Comparison of ENCODE assay signal across 31 mouse cellular contexts in genomic region chr11:41467330-41467729, GRCm38 (mm10).
"Had no signal": no experiment of that assay in that cellular context is flagged by ENCODE, and none has a peak within 500 bp of the region (broad histone marks: within the 10 kb centered on the region; RNA-seq: fewer than 3 reads in every experiment).

No protein-coding gene starts in this region.

- H3K4me2 ChIP-seq: limb, embryonic 12.5 days; limb, embryonic 13.5 days; limb, embryonic 15.5 days; liver, embryonic 11.5 days; liver, embryonic 12.5 days; liver, embryonic 13.5 days; liver, embryonic 15.5 days; lung, embryonic 15.5 days; midbrain, embryonic 11.5 days; midbrain, embryonic 12.5 days; midbrain, embryonic 13.5 days; midbrain, embryonic 15.5 days; neural tube, embryonic 12.5 days; neural tube, embryonic 13.5 days had no signal

- H3K9ac ChIP-seq: limb, embryonic 12.5 days; limb, embryonic 13.5 days; limb, embryonic 15.5 days; liver, embryonic 12.5 days; liver, embryonic 13.5 days; liver, embryonic 14.5 days; liver, embryonic 15.5 days; liver, postnatal 0 days; lung, embryonic 15.5 days; midbrain, embryonic 12.5 days; midbrain, embryonic 13.5 days; midbrain, embryonic 15.5 days; neural tube, embryonic 12.5 days; neural tube, embryonic 13.5 days had no signal

- H3K27ac ChIP-seq: limb, embryonic 10.5 days; limb, embryonic 12.5 days; limb, embryonic 13.5 days; limb, embryonic 15.5 days; liver, embryonic 12.5 days; liver, embryonic 13.5 days; liver, embryonic 14.5 days; liver, embryonic 15.5 days; lung, embryonic 15.5 days; macrophage; midbrain, embryonic 10.5 days; midbrain, embryonic 12.5 days; midbrain, embryonic 13.5 days; midbrain, embryonic 15.5 days; neural tube, embryonic 12.5 days; neural tube, embryonic 13.5 days had no signal

- H3K36me3 ChIP-seq: limb, embryonic 10.5 days; limb, embryonic 12.5 days; limb, embryonic 13.5 days; limb, embryonic 15.5 days; liver, embryonic 12.5 days; liver, embryonic 13.5 days; liver, embryonic 15.5 days; lung, embryonic 15.5 days; midbrain, embryonic 10.5 days; midbrain, embryonic 12.5 days; midbrain, embryonic 13.5 days; midbrain, embryonic 15.5 days; neural tube, embryonic 12.5 days; neural tube, embryonic 13.5 days had no signal

- H3K4me1 ChIP-seq: limb, embryonic 10.5 days; limb, embryonic 12.5 days; limb, embryonic 13.5 days; limb, embryonic 15.5 days; liver, embryonic 12.5 days; liver, embryonic 13.5 days; liver, embryonic 15.5 days; lung, embryonic 15.5 days; megakaryocyte, embryonic 14.5 days; midbrain, embryonic 10.5 days; midbrain, embryonic 12.5 days; midbrain, embryonic 13.5 days; midbrain, embryonic 15.5 days; neural tube, embryonic 12.5 days; neural tube, embryonic 13.5 days had no signal

- H3K9me3 ChIP-seq: limb, embryonic 10.5 days; limb, embryonic 12.5 days; limb, embryonic 13.5 days; limb, embryonic 15.5 days; liver, embryonic 12.5 days; liver, embryonic 13.5 days; liver, embryonic 15.5 days; lung, embryonic 15.5 days; megakaryocyte, embryonic 14.5 days; midbrain, embryonic 10.5 days; midbrain, embryonic 12.5 days; midbrain, embryonic 13.5 days; midbrain, embryonic 15.5 days; neural tube, embryonic 12.5 days; neural tube, embryonic 13.5 days had no signal

- H3K27me3 ChIP-seq: limb, embryonic 12.5 days; limb, embryonic 13.5 days; limb, embryonic 15.5 days; liver, embryonic 12.5 days; liver, embryonic 13.5 days; liver, embryonic 15.5 days; lung, embryonic 15.5 days; megakaryocyte, embryonic 14.5 days; midbrain, embryonic 12.5 days; midbrain, embryonic 13.5 days; midbrain, embryonic 15.5 days; neural tube, embryonic 12.5 days; neural tube, embryonic 13.5 days had no signal

- H3K4me3 ChIP-seq: limb, embryonic 10.5 days; limb, embryonic 12.5 days; limb, embryonic 13.5 days; limb, embryonic 15.5 days; liver, embryonic 12.5 days; liver, embryonic 13.5 days; liver, embryonic 15.5 days; lung, embryonic 15.5 days; megakaryocyte, embryonic 14.5 days; midbrain, embryonic 10.5 days; midbrain, embryonic 12.5 days; midbrain, embryonic 13.5 days; midbrain, embryonic 15.5 days; myocyte; neural tube, embryonic 12.5 days; neural tube, embryonic 13.5 days had no signal

- DNase-seq: left cerebral cortex, postnatal 4 days; liver; liver, embryonic 13.5 days; liver, postnatal 0 days; lung, adult 18-20 months; lung, adult 2 months; lung, postnatal 10 days; lung, postnatal 14 days; lung, postnatal 4 days; midbrain, embryonic 14.5 days had no signal

- ATAC-seq: liver, embryonic 12.5 days; liver, postnatal 0 days; lung, postnatal 0 days; midbrain, embryonic 13.5 days; midbrain, embryonic 15.5 days; midbrain, embryonic 16.5 days had no signal
